Mouse (Mus musculus): ENCODE results near the gene Ajm1. TPM values are rescaled to one million over a fixed set of nuclear protein-coding genes. Genes with fewer than 3 reads are reported as not detected.
"Not testable (repeated sequence)": the region's sequence is repeated elsewhere in the genome, so short reads cannot be mapped to it uniquely, and the experiment has no call there.

Ajm1 gene
- polyA plus RNA-seq, 2 experiments = 0.19 to 2.5 TPM

- no peaks in the 10 kb centered on the region for H3K27me3 ChIP-seq (ENCODE audit: control insufficient read depth, insufficient read depth, low read length)
- WGBS = 1% methylated on average over 41 of the region's 61 CpGs
- ATAC-seq (ENCODE audit: low FRiP score, low read depth) (peak; percentile 98), DNase-seq (ENCODE audit: low spot score) (peak; percentile 92)
- H3K4me1 ChIP-seq (ENCODE audit: control insufficient read depth, insufficient read depth, low read length) = peaks cover 12% of the 10 kb centered on the region
- H3K36me3 ChIP-seq (ENCODE audit: control insufficient read depth, insufficient read depth, low read length) = peaks cover 26% of the 10 kb centered on the region
- H3K27ac ChIP-seq (replicated peaks; ENCODE audit: low read depth, low read length) = peak within 1 kb of the TSS; percentile 55
- peak within 1 kb of the TSS; percentile 83 for H3K9ac ChIP-seq (ENCODE audit: low read depth, low read length, severe bottlenecking)
- H3K4me2 ChIP-seq (replicated peaks; ENCODE audit: low read depth, low read length, severe bottlenecking) = peak within 1 kb of the TSS; percentile 91
- TF ChIP-seq POLR2A (IDR thresholded peaks at IDR 0.05; ENCODE audit: borderline replicate concordance, extremely low read depth, insufficient read depth, insufficient read length) = peak; percentile 92
- H3K9me3 ChIP-seq (ENCODE audit: control insufficient read depth, low read length) = no peaks in the 10 kb centered on the region
- peak within 1 kb of the TSS; percentile 92 for H3K4me3 ChIP-seq (replicated peaks; ENCODE audit: low read length)
Measured at GRCm38 (mm10) chr2:25557221-25557963, 24.2 kb downstream of the Ajm1 start, which contains the start of gene Edf1. Edf1 (plus strand) TSS chr2:25557847.

DNA sequence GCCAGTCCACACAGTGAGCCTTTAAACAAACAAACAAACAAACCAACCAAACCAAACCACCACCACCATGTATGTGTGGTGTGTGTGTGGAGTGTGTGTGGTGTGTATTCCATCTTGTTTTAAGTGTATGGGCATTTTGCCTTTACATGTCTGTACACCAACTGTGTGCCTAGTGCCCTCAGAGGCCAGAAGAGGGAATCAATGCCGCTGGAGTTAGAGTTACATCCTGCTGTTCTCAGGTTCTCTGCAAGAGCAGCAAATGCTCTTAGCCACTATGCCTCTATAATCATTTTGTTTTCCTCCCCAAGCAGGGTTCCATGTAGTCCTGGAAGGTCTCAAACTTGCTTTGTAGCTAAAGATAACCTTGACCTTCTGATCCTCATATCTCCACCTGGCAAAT is 25.3 kb downstream of the Ajm1 start:
- 57% methylated on average over 1 of the region's 1 CpGs for WGBS
- H3K4me2 ChIP-seq (replicated peaks; ENCODE audit: low read depth, low read length, severe bottlenecking) = no peak overlapping the region
- no peak for ATAC-seq (ENCODE audit: low FRiP score, low read depth)

DNA sequence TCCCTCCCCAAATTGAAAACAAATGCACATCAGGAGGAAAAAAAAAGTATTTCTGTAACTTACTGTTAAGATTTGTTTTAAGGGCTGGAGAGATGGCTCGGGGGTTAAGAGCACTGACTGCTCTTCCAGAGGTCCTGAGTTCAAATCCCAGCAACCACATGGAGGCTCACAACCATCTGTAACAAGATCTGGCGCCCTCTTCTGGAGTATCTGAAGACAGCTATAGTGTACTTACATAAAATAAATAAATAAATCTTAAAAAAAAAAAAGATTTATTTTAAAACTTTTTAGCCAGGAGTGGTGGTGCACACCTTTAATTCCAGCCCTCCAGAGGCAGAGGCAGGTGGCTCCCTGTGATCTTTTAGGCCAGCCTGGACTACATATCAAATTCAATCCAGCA is 26.1 kb downstream of the Ajm1 start:
- H3K27me3 ChIP-seq (ENCODE audit: control insufficient read depth, insufficient read depth, low read length); H3K27ac ChIP-seq (replicated peaks; ENCODE audit: low read depth, low read length); H3K4me2 ChIP-seq (replicated peaks; ENCODE audit: low read depth, low read length, severe bottlenecking); H3K4me3 ChIP-seq (replicated peaks; ENCODE audit: low read length); H3K9me3 ChIP-seq (ENCODE audit: control insufficient read depth, low read length); H3K9ac ChIP-seq (ENCODE audit: low read depth, low read length, severe bottlenecking); ATAC-seq (ENCODE audit: low FRiP score, low read depth); DNase-seq (ENCODE audit: low spot score); H3K36me3 ChIP-seq (ENCODE audit: control insufficient read depth, insufficient read depth, low read length): not testable (repeated sequence)
- H3K4me1 ChIP-seq (ENCODE audit: control insufficient read depth, insufficient read depth, low read length) = peaks cover 12% of the 10 kb centered on the region
- 47% methylated on average over 2 of the region's 2 CpGs for WGBS

More for the DNA sequence above, 25.3 kb downstream of the Ajm1 start:
- Histone ChIP-seq H3K36me3 (ENCODE audit: control insufficient read depth, insufficient read depth, low read length) (peaks cover 15% of the 10 kb centered on the region), H3K27ac (replicated peaks; ENCODE audit: low read depth, low read length) (no peak overlapping the region), H3K9me3 (ENCODE audit: control insufficient read depth, low read length) (no peaks in the 10 kb centered on the region), H3K4me1 (ENCODE audit: control insufficient read depth, insufficient read depth, low read length) (peaks cover 12% of the 10 kb centered on the region), H3K9ac (ENCODE audit: low read depth, low read length, severe bottlenecking) (no peak overlapping the region), H3K27me3 (ENCODE audit: control insufficient read depth, insufficient read depth, low read length) (no peaks in the 10 kb centered on the region), H3K4me3 (replicated peaks; ENCODE audit: low read length) (no peak overlapping the region)
- no peak for TF ChIP-seq POLR2A (IDR thresholded peaks at IDR 0.05; ENCODE audit: borderline replicate concordance, extremely low read depth, insufficient read depth, insufficient read length)
- DNase-seq (ENCODE audit: low spot score) = no peak

DNA sequence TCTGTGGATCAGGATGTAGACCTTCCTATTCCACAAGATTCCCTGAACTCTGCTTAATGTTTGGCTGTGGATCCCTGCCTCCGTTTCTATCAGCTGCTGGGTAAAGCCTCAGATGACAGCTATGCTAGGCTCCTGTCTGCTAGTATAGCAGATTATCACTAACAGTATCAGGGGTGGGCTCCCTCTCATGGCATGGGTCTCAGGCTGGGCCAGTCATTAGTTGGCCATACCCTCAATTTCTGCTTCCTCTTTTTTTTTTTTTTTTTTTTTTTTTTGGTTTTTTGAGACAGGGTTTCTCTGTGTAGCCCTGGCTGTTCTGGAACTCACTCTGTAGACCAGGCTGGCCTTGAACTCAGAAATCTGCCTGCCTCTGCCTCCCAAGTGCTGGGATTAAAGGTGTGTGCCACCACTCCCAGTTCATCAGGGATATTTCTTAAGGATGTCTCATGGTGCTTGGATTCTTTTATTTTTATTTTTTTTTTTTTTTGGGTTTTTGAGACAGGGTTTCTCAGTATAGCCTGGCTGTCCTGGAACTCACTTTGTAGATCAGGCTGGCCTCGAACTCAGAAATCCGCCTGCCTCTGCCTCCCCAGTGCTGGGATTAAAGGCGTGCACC is 28.3 kb downstream of the Ajm1 start:
- not testable (repeated sequence) for H3K4me3 ChIP-seq (replicated peaks; ENCODE audit: low read length); ATAC-seq (ENCODE audit: low FRiP score, low read depth); H3K4me2 ChIP-seq (replicated peaks; ENCODE audit: low read depth, low read length, severe bottlenecking); H3K9ac ChIP-seq (ENCODE audit: low read depth, low read length, severe bottlenecking); H3K27me3 ChIP-seq (ENCODE audit: control insufficient read depth, insufficient read depth, low read length); H3K27ac ChIP-seq (replicated peaks; ENCODE audit: low read depth, low read length); H3K36me3 ChIP-seq (ENCODE audit: control insufficient read depth, insufficient read depth, low read length); H3K9me3 ChIP-seq (ENCODE audit: control insufficient read depth, low read length); DNase-seq (ENCODE audit: low spot score); H3K4me1 ChIP-seq (ENCODE audit: control insufficient read depth, insufficient read depth, low read length)
- WGBS = 86% methylated on average over 4 of the region's 4 CpGs

GRCm38 (mm10) chr2:25551186-25551585 is 30.4 kb downstream of the Ajm1 start:
- no peaks in the 10 kb centered on the region for H3K4me1 ChIP-seq (ENCODE audit: control insufficient read depth, insufficient read depth, low read length)
- no peak for ATAC-seq (ENCODE audit: low FRiP score, low read depth)
- no peak for DNase-seq (ENCODE audit: low spot score)
- H3K27ac ChIP-seq (replicated peaks; ENCODE audit: low read depth, low read length) = no peak overlapping the region
- no peaks in the 10 kb centered on the region for H3K36me3 ChIP-seq (ENCODE audit: control insufficient read depth, insufficient read depth, low read length)
- no peak for TF ChIP-seq POLR2A (IDR thresholded peaks at IDR 0.05; ENCODE audit: borderline replicate concordance, extremely low read depth, insufficient read depth, insufficient read length)
- no peak overlapping the region for H3K4me2 ChIP-seq (replicated peaks; ENCODE audit: low read depth, low read length, severe bottlenecking)
- WGBS = 39% methylated on average over 5 of the region's 5 CpGs
- no peak overlapping the region for H3K4me3 ChIP-seq (replicated peaks; ENCODE audit: low read length)
- no peaks in the 10 kb centered on the region for H3K9me3 ChIP-seq (ENCODE audit: control insufficient read depth, low read length)
- H3K27me3 ChIP-seq (ENCODE audit: control insufficient read depth, insufficient read depth, low read length) = no peaks in the 10 kb centered on the region
- no peak overlapping the region for H3K9ac ChIP-seq (ENCODE audit: low read depth, low read length, severe bottlenecking)

Measured in limb, embryonic 14.5 days (tissue).